ENCODE assay signal across 16 mouse cellular contexts in the genomic region with DNA sequence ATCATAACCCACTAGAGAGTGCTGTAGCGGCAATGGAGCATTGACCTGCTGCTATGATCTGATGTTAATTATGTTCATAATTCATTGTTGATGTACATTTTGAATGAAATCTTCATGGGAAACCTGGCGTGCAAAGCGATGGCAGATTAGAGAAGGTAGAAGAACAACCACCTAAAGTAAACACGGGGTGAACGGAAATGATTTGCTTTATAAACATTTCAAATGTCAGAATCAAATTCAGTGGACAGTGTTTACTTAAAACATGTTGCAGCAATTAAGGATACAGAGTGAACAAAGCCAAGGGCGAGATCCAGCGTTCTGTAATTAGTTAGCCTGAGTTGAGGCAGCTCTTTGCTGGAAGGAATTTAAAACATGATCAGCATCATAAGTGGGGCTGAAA.
"Had no signal": no experiment of that assay in that cellular context is flagged by ENCODE, and none has a peak within 500 bp of the region (broad histone marks: within the 10 kb centered on the region; RNA-seq: fewer than 3 reads in every experiment).

No protein-coding gene starts in this region.

- H3K9me3 ChIP-seq: neural tube, embryonic 13.5 days; neural tube, embryonic 15.5 days; stomach, embryonic 15.5 days had no signal

- H3K9ac ChIP-seq: neural tube, embryonic 13.5 days; neural tube, embryonic 15.5 days; stomach, embryonic 15.5 days had no signal

- H3K4me2 ChIP-seq: neural tube, embryonic 13.5 days; neural tube, embryonic 15.5 days; stomach, embryonic 15.5 days had no signal

- DNase-seq: retina, postnatal 1 day; right cerebral cortex, adult 18-20 months; right cerebral cortex, postnatal 14 days; right cerebral cortex, postnatal 25 days; right cerebral cortex, postnatal 4 days; spleen, adult 18-20 months; thymus, adult 18-20 months; thymus, adult 2 months; thymus, postnatal 14 days; thymus, postnatal 25 days; thymus, postnatal 36 days; thymus, postnatal 4 days had no signal

- H3K27me3 ChIP-seq: neural tube, embryonic 13.5 days; neural tube, embryonic 15.5 days; stomach, embryonic 15.5 days had no signal

- H3K27ac ChIP-seq: neural tube, embryonic 13.5 days; neural tube, embryonic 15.5 days; stomach, embryonic 15.5 days; stomach, postnatal 0 days had no signal

- H3K4me1 ChIP-seq: neural tube, embryonic 13.5 days; neural tube, embryonic 15.5 days; stomach, embryonic 15.5 days had no signal

- H3K4me3 ChIP-seq: neural tube, embryonic 13.5 days; neural tube, embryonic 15.5 days; stomach, embryonic 15.5 days had no signal

- H3K36me3 ChIP-seq: neural tube, embryonic 13.5 days; neural tube, embryonic 15.5 days; stomach, embryonic 15.5 days had no signal
